Mouse (Mus musculus): Measurements from ENCODE around the gene Hist1h1t. TPM values are rescaled to one million over a fixed set of nuclear protein-coding genes. Genes with fewer than 3 reads are reported as not detected.

Gene Hist1h1t
- total RNA-seq, 2 experiments from 2014 or later: 0.40 TPM; not detected in 1

DNA sequence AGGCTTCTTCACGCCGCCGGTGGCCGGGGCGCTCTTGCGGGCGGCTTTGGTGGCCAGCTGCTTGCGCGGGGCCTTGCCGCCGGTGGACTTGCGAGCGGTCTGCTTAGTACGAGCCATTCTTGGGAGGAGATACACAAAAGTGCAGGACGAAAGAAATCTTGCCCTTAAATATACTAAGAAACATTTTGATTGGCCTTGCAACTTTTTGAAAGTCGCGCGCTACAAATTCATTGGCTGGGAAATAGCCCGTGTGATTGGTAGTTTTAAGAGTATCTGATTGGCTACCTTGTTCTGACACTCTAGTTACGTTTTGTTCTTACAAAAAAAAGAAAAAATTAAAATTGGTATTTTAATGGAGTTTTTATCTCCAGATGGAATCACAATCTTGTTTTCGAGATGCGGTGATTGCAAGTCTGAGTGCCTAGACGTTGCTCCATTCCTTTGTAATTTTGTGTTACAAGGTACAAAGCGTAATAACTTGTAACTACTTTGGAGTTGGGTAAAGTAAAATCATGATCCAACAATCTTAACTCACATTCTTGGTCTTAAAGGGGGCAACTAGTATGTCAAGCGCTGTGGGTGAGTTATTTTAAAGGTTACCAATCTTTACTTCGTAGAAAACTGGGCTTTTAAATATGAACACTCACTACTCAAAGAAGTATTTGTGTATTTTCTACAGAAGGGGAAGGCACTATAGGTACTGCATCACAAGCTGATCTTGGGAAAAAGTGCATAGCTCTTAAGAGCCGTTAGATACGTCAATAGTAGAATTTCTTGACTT, 50.0 kb downstream of the Hist1h1t start, which contains the start of gene Hist1h3c:
TSS of gene Hist1h3c (minus strand) at position 222 of the 781 bp plus-strand sequence.
- intact Hi-C loops (cut with DNase I): loop anchor here (10.0 kb wide), 2 partner anchors 321 to 1701 kb away; partner anchors contain the start of genes Abt1, Hist1h2ag, Hist1h2bj and Hist1h4i
- peak; percentile 92 to 93 for DNase-seq (ENCODE audit: low spot score in 2 of 2)

Small RNA genes within 50 kb of the gene (microRNA-seq; reads per million reads assigned to microRNA genes)
- gene Gm44314: 0 reads per million in 2 experiments
- 0 reads per million in 2 experiments for gene Gm44350

Other genes starting within 250 kb of the Hist1h1t start
- gene Btn1a1, start 229.9 kb upstream of the Hist1h1t start, total RNA-seq (2021): not detected
- gene Btn2a2, start 207.0 kb upstream of the Hist1h1t start, total RNA-seq (2021): 1 to 10 TPM in 1 of 2 experiments, under 1 TPM in 1; 0.82 to 1.3 TPM
- 100 to 1,000 TPM; 264 to 291 TPM for gene Hist1h4h, start 164.8 kb upstream of the Hist1h1t start, total RNA-seq (2021)
- gene Hist1h2af, start 161.9 kb upstream of the Hist1h1t start, total RNA-seq (2021): 10 to 100 TPM in 1 of 2 experiments, 1 to 10 TPM in 1; 4.3 to 21.5 TPM
- 1 to 10 TPM; 5.8 to 6.2 TPM for gene Hist1h3g, start 160.4 kb upstream of the Hist1h1t start, total RNA-seq (2021)
- under 1 TPM; 0.91 to 0.92 TPM for gene Hist1h2bh, start 152.4 kb upstream of the Hist1h1t start, total RNA-seq (2021)
- gene Hist1h3f, start 151.8 kb upstream of the Hist1h1t start, total RNA-seq (2021): 10 to 100 TPM; 18.7 to 21.0 TPM
- 100 to 1,000 TPM; 150 to 165 TPM for gene Hist1h4f, start 144.2 kb upstream of the Hist1h1t start, total RNA-seq (2021)
- 1 to 10 TPM; 3.1 to 4.2 TPM for gene Hist1h1d, start 142.6 kb upstream of the Hist1h1t start, total RNA-seq (2021)
- 10 to 100 TPM; 49.1 to 57.1 TPM for gene Hist1h3e, start 133.4 kb upstream of the Hist1h1t start, total RNA-seq (2021)
- 10 to 100 TPM in 1 of 2 experiments, 1 to 10 TPM in 1; 8.2 to 10.1 TPM for gene Hist1h2ae, start 124.6 kb upstream of the Hist1h1t start, total RNA-seq (2021)
- 10 to 100 TPM; 79.2 to 92.9 TPM for gene Hist1h2bg, start 124.4 kb upstream of the Hist1h1t start, total RNA-seq (2021)
- 10 to 100 TPM; 24.6 to 36.3 TPM for gene Hist1h2bf, start 121.6 kb upstream of the Hist1h1t start, total RNA-seq (2021)
- 1 to 10 TPM; 3.0 to 5.1 TPM for gene Hist1h2ad, start 121.4 kb upstream of the Hist1h1t start, total RNA-seq (2021)
- 1 to 10 TPM; 9.4 to 9.9 TPM for gene Hist1h3d, start 120.1 kb upstream of the Hist1h1t start, total RNA-seq (2021)
- 100 to 1,000 TPM; 132 to 148 TPM for gene Hist1h4d, start 114.2 kb upstream of the Hist1h1t start, total RNA-seq (2021)
- 1 to 10 TPM; 4.8 to 5.6 TPM for gene Hist1h2be, start 74.7 kb upstream of the Hist1h1t start, total RNA-seq (2021)
- 10 to 100 TPM; 53.4 to 69.1 TPM for gene Hist1h1e, start 73.3 kb upstream of the Hist1h1t start, total RNA-seq (2021)
- 1 to 10 TPM; 1.9 to 2.0 TPM for gene Hist1h2ac, start 11.9 kb upstream of the Hist1h1t start, total RNA-seq (2021)
- 10 to 100 TPM; 25.0 to 27.3 TPM for gene Hist1h2bc, start 11.6 kb upstream of the Hist1h1t start, total RNA-seq (2021)
- 100 to 1,000 TPM; 100 to 103 TPM for gene Hist1h4c, start 2.6 kb downstream of the Hist1h1t start, total RNA-seq (2021)
- 1 to 10 TPM; 2.9 to 3.1 TPM for gene Hfe, start 15.0 kb downstream of the Hist1h1t start, total RNA-seq (2021)
- 10 to 100 TPM; 55.8 to 75.9 TPM for gene Hist1h1c, start 43.0 kb downstream of the Hist1h1t start, total RNA-seq (2021)
- 1 to 10 TPM; 6.8 to 7.2 TPM for gene Hist1h3c, start 49.8 kb downstream of the Hist1h1t start, total RNA-seq (2021)
- gene Hist1h2bb, start 50.9 kb downstream of the Hist1h1t start, total RNA-seq (2021): 10 to 100 TPM; 18.8 to 20.7 TPM
- gene Hist1h2ab, start 55.3 kb downstream of the Hist1h1t start, total RNA-seq (2021): 10 to 100 TPM; 30.0 to 36.8 TPM
- gene Hist1h3b, start 56.5 kb downstream of the Hist1h1t start, total RNA-seq (2021): 10 to 100 TPM; 16.5 to 23.8 TPM
- gene Hist1h4b, start 61.2 kb downstream of the Hist1h1t start, total RNA-seq (2021): 10 to 100 TPM; 73.2 to 80.8 TPM
- 10 to 100 TPM; 68.8 to 69.0 TPM for gene Hist1h4a, start 65.4 kb downstream of the Hist1h1t start, total RNA-seq (2021)
- gene Hist1h3a, start 66.6 kb downstream of the Hist1h1t start, total RNA-seq (2021): 10 to 100 TPM; 33.2 to 47.2 TPM
- 10 to 100 TPM; 20.4 to 29.2 TPM for gene Hist1h1a, start 67.9 kb downstream of the Hist1h1t start, total RNA-seq (2021)
- not detected for gene Trim38, start 74.1 kb downstream of the Hist1h1t start, total RNA-seq (2021)
- not detected for gene Slc17a2, start 111.2 kb downstream of the Hist1h1t start, total RNA-seq (2021)
- gene Slc17a3, start 143.6 kb downstream of the Hist1h1t start, total RNA-seq (2021): under 1 TPM; 0.17 to 0.22 TPM
- gene Slc17a1, start 171.9 kb downstream of the Hist1h1t start, total RNA-seq (2021): not detected
- not detected for gene Slc17a4, start 219.2 kb downstream of the Hist1h1t start, total RNA-seq (2021)
- gene Hist1h2ba, start 238.3 kb downstream of the Hist1h1t start, total RNA-seq (2021): not detected
- not detected for gene Hist1h2aa, start 238.6 kb downstream of the Hist1h1t start, total RNA-seq (2021)

All from left cerebral cortex, postnatal 14 days (tissue).